Mouse (Mus musculus) liver, embryonic 12.5 days (tissue): ENCODE measurements around the gene Lrrc23. TPM values are rescaled to one million over a fixed set of nuclear protein-coding genes. Genes with fewer than 3 reads are reported as not detected.

Source experiments
- ATAC-seq: fragments of 200-750 bp; cut with Nextera tagmentation; 2 replicates; pipeline ENCODE4 v1.8.0; 2017; ENCODE audit warnings: moderate number of reproducible peaks, mild to moderate bottlenecking, moderate library complexity
- H3K27ac ChIP-seq: fragments of 300-500 bp; sonication (generic); 2 replicates; pipeline ENCODE4 v1.5.1; 2016; ENCODE audit warnings: mild to moderate bottlenecking
- H3K27me3 ChIP-seq: fragments of 300-500 bp; sonication (generic); replicated peaks from 2 replicates; pipeline ENCODE4 v1.6.1; 2016; ENCODE audit warnings: mild to moderate bottlenecking, moderate library complexity
- H3K36me3 ChIP-seq: fragments of 300-500 bp; sonication (generic); 2 replicates; pipeline ENCODE4 v1.6.1; 2016; ENCODE audit warnings: mild to moderate bottlenecking, moderate library complexity
- H3K4me1 ChIP-seq: fragments of 300-500 bp; sonication (generic); 2 replicates; pipeline ENCODE4 v1.6.1; 2016
- H3K4me2 ChIP-seq: fragments of 300-500 bp; sonication (generic); 2 replicates; pipeline ENCODE4 v1.6.1; 2016; ENCODE audit warnings: mild to moderate bottlenecking, moderate library complexity
- H3K4me3 ChIP-seq: fragments of 300-500 bp; sonication (generic); 2 replicates; pipeline ENCODE4 v1.5.1; 2016; ENCODE audit warnings: mild to moderate bottlenecking, moderate library complexity
- H3K9ac ChIP-seq: fragments of 300-500 bp; sonication (generic); 2 replicates; pipeline ENCODE4 v1.6.1; 2016; ENCODE audit warnings: mild to moderate bottlenecking, moderate library complexity
- H3K9me3 ChIP-seq: fragments of 300-500 bp; sonication (generic); replicated peaks from 2 replicates; pipeline ENCODE4 v1.6.1; 2016; ENCODE audit warnings: mild to moderate bottlenecking, moderate library complexity
- WGBS: fragments of 180-500 bp; shearing (Covaris S2); methylation state at CpG from one replicate; pipeline ENCODE4 v1.1.7; 2016; ENCODE audit not compliant: insufficient replicate concordance; 5-methylcytosine and 5-hydroxymethylcytosine counted together
- polyA plus RNA-seq: library from polyadenylated mRNA; unstranded; fragments of >200 nt; fragmentation: Nextera tagmentation; extraction: Ambion mirVana; gene quantifications from 2 replicates; pipeline ENCODE4 v1.2.1, GENCODE M21; 2016

The Lrrc23 gene
- polyA plus RNA-seq, 1 experiment from 2014 or later = not detected

- Histone ChIP-seq H3K27ac (no peak overlapping the region), H3K4me3 (no peak overlapping the region), H3K4me1 (peaks cover 6% of the 10 kb centered on the region), H3K27me3 (peaks cover 6% of the 10 kb centered on the region; the same call in 1 of the 2 replicates), H3K36me3 (no peaks in the 10 kb centered on the region), H3K9ac (no peak overlapping the region), H3K9me3 (no peaks in the 10 kb centered on the region), H3K4me2 (no peak overlapping the region)
- 40% methylated on average over 8 of the region's 8 CpGs for WGBS
- ATAC-seq = 0 out of 2 replicates have a peak, but pooled peaks have one; percentile 38
Observed at GRCm38 (mm10) chr6:124786756-124787420, 7.4 kb upstream of the Lrrc23 start.

GRCm38 (mm10) chr6:124782436-124782835 lies 2.9 kb upstream of the Lrrc23 start:
- H3K4me3 ChIP-seq = no peak overlapping the region
- no peak overlapping the region for H3K9ac ChIP-seq
- 12% methylated on average over 6 of the region's 6 CpGs for WGBS
- peaks cover 10% of the 10 kb centered on the region for H3K4me1 ChIP-seq
- peaks cover 50% of the 10 kb centered on the region for H3K27me3 ChIP-seq
- no peak for ATAC-seq
- H3K27ac ChIP-seq = no peak overlapping the region
- no peaks in the 10 kb centered on the region for H3K36me3 ChIP-seq
- no peaks in the 10 kb centered on the region for H3K9me3 ChIP-seq
- peak overlapping the region; percentile 38 for H3K4me2 ChIP-seq

GRCm38 (mm10) chr6:124780917-124781316 lies 1.4 kb upstream of the Lrrc23 start:
- H3K9me3 ChIP-seq = no peaks in the 10 kb centered on the region
- H3K27me3 ChIP-seq = peaks cover 59% of the 10 kb centered on the region
- no peak overlapping the region for H3K9ac ChIP-seq
- H3K4me1 ChIP-seq = peaks cover 10% of the 10 kb centered on the region
- H3K36me3 ChIP-seq = no peaks in the 10 kb centered on the region
- no peak overlapping the region for H3K4me2 ChIP-seq
- WGBS = 74% methylated on average over 7 of the region's 7 CpGs
- H3K4me3 ChIP-seq = no peak overlapping the region
- no peak overlapping the region for H3K27ac ChIP-seq
- no peak for ATAC-seq

GRCm38 (mm10) chr6:124779984-124780416 lies 473 bp upstream of the Lrrc23 start:
- H3K9me3 ChIP-seq = no peaks in the 10 kb centered on the region
- H3K4me2 ChIP-seq = peak overlapping the region; percentile 52
- no peaks in the 10 kb centered on the region for H3K36me3 ChIP-seq
- no peak for ATAC-seq
- H3K4me3 ChIP-seq = peak overlapping the region; percentile 20
- no peak overlapping the region for H3K27ac ChIP-seq
- 11% methylated on average over 10 of the region's 10 CpGs for WGBS
- peaks cover 10% of the 10 kb centered on the region for H3K4me1 ChIP-seq
- peaks cover 65% of the 10 kb centered on the region for H3K27me3 ChIP-seq
- H3K9ac ChIP-seq = no peak overlapping the region

GRCm38 (mm10) chr6:124770511-124770910 lies 9.0 kb downstream of the Lrrc23 start:
- H3K27me3 ChIP-seq = peaks cover 86% of the 10 kb centered on the region
- H3K4me1 ChIP-seq = peaks cover 29% of the 10 kb centered on the region
- ATAC-seq = no peak

GRCm38 (mm10) chr6:124770013-124770412 lies 9.5 kb downstream of the Lrrc23 start:
- peak overlapping the region; percentile 53; the same call in 1 of the 2 replicates for H3K4me3 ChIP-seq
- H3K9ac ChIP-seq = no peak overlapping the region

More at GRCm38 (mm10) chr6:124770511-124770910, 9.0 kb downstream of the Lrrc23 start:
- Histone ChIP-seq H3K9me3 (no peaks in the 10 kb centered on the region), H3K9ac (no peak overlapping the region), H3K4me3 (no peak overlapping the region), H3K27ac (no peak overlapping the region), H3K36me3 (no peaks in the 10 kb centered on the region), H3K4me2 (no peak overlapping the region)
- 65% methylated on average over 15 of the region's 15 CpGs for WGBS

GRCm38 (mm10) chr6:124769101-124769765 lies 10.3 kb downstream of the Lrrc23 start, which contains the start of gene Eno2:
Gene Eno2, minus strand, starts transcription at chr6:124769673.
- H3K27ac ChIP-seq = no peak within 1 kb of the TSS
- H3K4me3 ChIP-seq = peak within 1 kb of the TSS; percentile 53
- peaks cover 89% of the 10 kb centered on the region for H3K27me3 ChIP-seq
- no peaks in the 10 kb centered on the region for H3K36me3 ChIP-seq
- peak; percentile 35; the same call in 1 of the 2 replicates for ATAC-seq
- 2% methylated on average over 54 of the region's 54 CpGs for WGBS
- peak within 1 kb of the TSS; percentile 75 for H3K4me2 ChIP-seq
- peaks cover 29% of the 10 kb centered on the region for H3K4me1 ChIP-seq
- H3K9ac ChIP-seq = peak within 1 kb of the TSS; percentile 44; the same call in 1 of the 2 replicates
- no peaks in the 10 kb centered on the region for H3K9me3 ChIP-seq

More at GRCm38 (mm10) chr6:124770013-124770412, 9.5 kb downstream of the Lrrc23 start:
- no peak for ATAC-seq
- H3K4me1 ChIP-seq = peaks cover 29% of the 10 kb centered on the region
- peaks cover 87% of the 10 kb centered on the region for H3K27me3 ChIP-seq
- H3K9me3 ChIP-seq = no peaks in the 10 kb centered on the region
- no peak overlapping the region for H3K27ac ChIP-seq
- WGBS = 23% methylated on average over 7 of the region's 7 CpGs
- H3K4me2 ChIP-seq = peak overlapping the region; percentile 75
- H3K36me3 ChIP-seq = no peaks in the 10 kb centered on the region

GRCm38 (mm10) chr6:124768704-124769044 lies 10.9 kb downstream of the Lrrc23 start:
- Histone ChIP-seq H3K9ac (no peak overlapping the region), H3K27me3 (peaks cover 92% of the 10 kb centered on the region), H3K4me1 (peaks cover 29% of the 10 kb centered on the region), H3K4me2 (peak overlapping the region; percentile 75), H3K4me3 (peak overlapping the region; percentile 53), H3K36me3 (no peaks in the 10 kb centered on the region), H3K9me3 (no peaks in the 10 kb centered on the region), H3K27ac (no peak overlapping the region)
- ATAC-seq = no peak
- 2% methylated on average over 9 of the region's 9 CpGs for WGBS

GRCm38 (mm10) chr6:124767920-124768703 lies 11.4 kb downstream of the Lrrc23 start:
- Histone ChIP-seq H3K9me3 (no peaks in the 10 kb centered on the region), H3K27ac (no peak overlapping the region), H3K4me1 (peaks cover 29% of the 10 kb centered on the region), H3K36me3 (no peaks in the 10 kb centered on the region), H3K9ac (no peak overlapping the region), H3K27me3 (peaks cover 92% of the 10 kb centered on the region), H3K4me3 (peak overlapping the region; percentile 53), H3K4me2 (peak overlapping the region; percentile 75)
- ATAC-seq = peak; percentile 30
- WGBS = 22% methylated on average over 19 of the region's 19 CpGs

GRCm38 (mm10) chr6:124767536-124767919 lies 12.0 kb downstream of the Lrrc23 start:
- H3K4me2 ChIP-seq = 0 out of 2 replicates have a peak overlapping the region, but pooled peaks have one; percentile 3
- peaks cover 92% of the 10 kb centered on the region for H3K27me3 ChIP-seq
- ATAC-seq = no peak
- no peak overlapping the region for H3K9ac ChIP-seq
- no peaks in the 10 kb centered on the region for H3K36me3 ChIP-seq
- peaks cover 29% of the 10 kb centered on the region for H3K4me1 ChIP-seq
- WGBS = 68% methylated on average over 4 of the region's 4 CpGs
- H3K4me3 ChIP-seq = no peak overlapping the region
- no peaks in the 10 kb centered on the region for H3K9me3 ChIP-seq
- no peak overlapping the region for H3K27ac ChIP-seq

- peaks cover 95% of the 10 kb centered on the region for H3K27me3 ChIP-seq
- whole genome bisulfite sequencing = 76% methylated on average over 7 of the region's 7 CpGs
- ATAC-seq = no peak
- H3K9me3 ChIP-seq = no peaks in the 10 kb centered on the region
- no peak overlapping the region for H3K27ac ChIP-seq
- no peak overlapping the region for H3K9ac ChIP-seq
- H3K4me1 ChIP-seq = peaks cover 29% of the 10 kb centered on the region
- no peak overlapping the region for H3K4me2 ChIP-seq
- H3K36me3 ChIP-seq = no peaks in the 10 kb centered on the region
- no peak overlapping the region for H3K4me3 ChIP-seq
Observed at GRCm38 (mm10) chr6:124765951-124766350, 13.6 kb downstream of the Lrrc23 start.
